Mouse (Mus musculus) thymus, postnatal 25 days (tissue): ENCODE results near the gene Wnt2.

Experiments used
- DNase-seq: peaks from one replicate; pipeline ENCODE4 v3.0.0; 2022

Wnt2 gene

DNA sequence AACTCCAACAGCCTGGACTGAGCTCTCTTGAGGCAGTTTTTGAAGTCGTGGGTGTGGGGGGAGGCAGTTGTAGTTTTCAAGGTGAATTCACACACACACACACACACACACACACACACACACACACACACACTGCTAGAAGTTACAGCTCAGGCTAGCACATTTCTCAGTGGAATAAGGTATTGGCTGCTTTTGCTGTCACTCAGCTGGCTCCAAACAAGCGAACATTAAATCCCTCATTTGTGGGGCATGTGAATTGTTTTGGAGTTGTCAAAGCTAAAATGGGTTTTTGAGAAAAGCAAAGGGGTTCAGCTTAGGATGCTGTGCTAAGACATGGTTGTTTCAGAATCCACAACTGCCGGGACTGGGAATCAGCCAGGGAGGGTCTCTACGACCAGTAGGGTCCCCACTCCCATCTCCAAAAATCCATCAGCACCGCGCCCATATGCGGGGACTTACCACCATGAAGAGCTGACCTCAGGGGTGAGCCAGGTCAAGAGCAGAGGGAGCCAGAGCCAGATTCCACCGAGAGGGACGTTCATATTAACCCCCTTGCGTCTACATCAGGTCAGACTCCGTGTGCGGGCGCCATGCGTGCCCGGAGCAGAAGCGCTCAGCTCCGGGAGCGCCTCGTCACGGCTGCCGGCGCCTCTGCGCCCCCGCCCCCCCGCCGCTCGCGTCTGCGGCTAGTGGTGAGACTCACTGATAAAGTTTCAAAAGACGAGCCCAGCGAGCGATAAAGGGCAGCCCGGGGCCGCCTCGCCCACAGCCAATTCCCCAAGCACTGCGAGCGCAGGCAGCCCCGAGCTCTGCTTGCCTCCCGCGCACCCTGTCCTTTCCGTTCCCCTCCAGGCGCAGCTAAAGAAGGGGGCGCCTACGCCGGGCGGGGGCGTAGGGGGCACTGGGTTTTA is at the start of gene Wnt2:
Wnt2 (minus strand) TSS at position 840 of the 911 bp plus-strand sequence.
- DNase-seq, result no peak

DNA sequence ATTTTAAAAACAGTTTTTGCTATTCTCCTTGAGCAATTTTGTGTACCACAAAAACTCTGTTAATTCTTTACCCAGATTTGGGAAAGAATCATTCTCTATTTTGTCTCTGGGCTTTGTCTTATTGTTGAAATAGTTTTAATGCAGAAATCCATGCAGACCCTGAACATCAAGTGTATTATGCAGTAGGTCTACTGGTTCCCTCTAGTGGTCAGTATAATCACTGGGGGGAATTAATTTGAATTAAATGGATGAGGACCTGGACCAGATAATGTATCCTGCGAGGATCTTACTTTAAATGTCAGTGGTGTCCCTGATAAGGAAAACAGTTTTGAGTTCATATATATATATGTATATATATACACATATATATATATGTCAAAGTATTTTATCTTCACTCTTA is 48.2 kb upstream of the Wnt2 start:
- DNase-seq, result no peak

DNA sequence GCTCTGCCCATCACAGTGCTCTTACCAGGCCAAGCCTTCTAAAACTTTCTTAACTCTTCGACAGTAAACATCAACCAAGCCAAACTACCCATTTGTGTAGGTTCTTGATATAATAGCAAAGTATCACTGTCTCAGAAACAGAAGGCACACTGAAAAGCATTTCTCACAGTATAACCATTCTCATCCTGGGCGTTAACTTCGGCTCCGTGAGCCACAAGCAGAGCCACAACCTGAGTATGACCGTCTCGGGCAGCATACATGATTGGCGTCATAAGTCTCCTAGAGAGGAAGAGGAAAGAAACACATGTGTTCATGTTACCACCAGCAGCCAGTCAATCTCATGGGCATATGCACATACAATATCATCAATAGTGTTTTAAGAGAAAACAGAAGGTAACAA is 46.6 kb upstream of the Wnt2 start:
- no peak for DNase-seq

DNA sequence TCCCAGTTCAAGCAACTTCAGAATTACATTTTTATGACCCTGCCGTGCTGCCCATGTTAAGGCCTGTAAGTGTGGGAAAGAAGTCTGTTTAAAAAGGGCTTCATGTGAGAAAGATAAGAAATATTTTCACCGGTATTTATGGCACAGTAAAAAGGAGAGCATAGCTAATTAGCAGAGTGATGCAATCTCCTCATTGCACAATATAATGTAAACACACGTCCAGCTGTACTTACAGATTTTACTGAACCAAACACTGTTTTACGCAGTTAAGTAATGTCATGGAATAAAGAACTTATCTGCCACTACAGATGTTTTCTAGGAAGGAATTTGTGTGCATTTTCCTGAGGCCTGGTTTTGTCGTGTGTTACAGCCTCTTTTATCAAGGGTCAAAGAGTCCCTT is 46.2 kb upstream of the Wnt2 start:
- DNase-seq, result no peak

DNA sequence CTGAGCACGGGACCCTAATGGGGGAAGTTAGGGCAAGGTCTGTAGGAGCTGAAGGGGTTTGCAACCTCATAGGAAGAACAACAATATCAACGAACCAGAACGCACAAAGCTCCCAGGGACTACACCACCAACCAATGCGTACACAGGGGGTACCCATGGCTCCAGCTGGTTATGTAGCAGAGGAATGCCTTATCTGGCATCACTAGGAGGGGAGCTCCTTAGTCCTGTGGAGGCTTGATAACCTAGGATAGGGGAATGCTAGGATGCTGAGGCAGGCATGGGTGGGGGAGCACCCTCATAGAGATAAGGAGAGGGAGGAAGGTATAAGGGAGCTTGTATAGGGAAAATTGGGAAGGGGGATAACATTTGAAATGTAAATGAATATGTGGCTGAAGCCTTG is 27.5 kb upstream of the Wnt2 start:
- no peak for DNase-seq

DNA sequence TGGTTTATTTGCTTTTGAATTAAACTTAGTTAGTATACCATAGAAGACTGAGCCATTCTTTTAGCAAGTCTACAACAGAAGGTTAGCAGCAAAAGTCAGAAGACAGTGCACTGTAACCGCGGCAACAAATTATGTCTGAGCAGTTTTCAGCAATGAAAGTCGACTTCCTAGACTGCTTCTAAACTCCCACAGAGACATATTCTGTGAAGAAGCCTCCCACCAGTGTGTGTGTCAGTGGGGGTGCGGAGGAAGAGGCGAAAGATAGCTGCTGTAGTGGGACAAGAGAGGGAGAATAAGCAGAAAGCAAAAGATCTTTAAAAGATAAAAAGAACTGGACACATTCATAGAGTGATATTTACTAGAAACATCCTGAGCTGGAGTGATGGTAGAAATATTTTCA is 21.3 kb upstream of the Wnt2 start:
- DNase-seq, result no peak

DNA sequence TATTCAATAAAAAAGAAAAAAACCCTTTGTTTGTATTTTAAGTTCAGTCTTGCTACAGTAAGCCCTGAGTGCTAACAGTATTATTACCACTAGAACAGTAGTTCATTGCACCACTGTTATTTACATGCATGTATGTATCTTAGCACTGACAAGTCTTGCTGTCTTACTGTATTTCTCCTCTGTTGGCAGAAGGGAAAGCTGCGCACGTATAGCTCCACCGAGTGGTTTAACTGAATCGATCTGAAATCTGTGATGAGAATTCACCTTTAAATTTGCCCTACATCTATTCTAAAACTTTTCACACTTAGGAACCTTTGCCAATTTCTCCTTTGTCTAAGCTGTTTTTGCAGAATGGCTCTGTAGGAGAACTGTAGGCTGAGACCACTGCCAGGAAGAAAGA is 13.9 kb upstream of the Wnt2 start:
- DNase-seq, result no peak

DNA sequence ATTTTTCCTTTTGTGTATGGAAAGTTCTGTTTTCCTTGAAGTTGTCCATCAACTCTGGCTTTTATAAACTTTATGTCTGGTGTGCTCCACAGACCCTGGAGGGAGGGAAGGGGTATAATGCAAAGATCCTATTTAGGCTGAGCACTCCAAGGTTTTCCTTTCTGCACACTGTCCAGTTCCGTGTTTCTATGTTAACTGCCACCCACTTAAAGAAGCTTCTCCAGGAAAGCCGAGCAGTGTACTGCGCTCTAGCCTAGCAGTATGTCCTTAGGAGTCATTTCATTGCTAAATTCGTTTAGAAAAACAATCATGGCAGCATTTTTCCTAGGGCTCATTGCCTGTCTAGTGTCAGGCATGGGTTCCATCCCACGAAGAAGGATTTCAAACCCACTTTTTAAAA is 12.8 kb upstream of the Wnt2 start:
- DNase-seq, result no peak

DNA sequence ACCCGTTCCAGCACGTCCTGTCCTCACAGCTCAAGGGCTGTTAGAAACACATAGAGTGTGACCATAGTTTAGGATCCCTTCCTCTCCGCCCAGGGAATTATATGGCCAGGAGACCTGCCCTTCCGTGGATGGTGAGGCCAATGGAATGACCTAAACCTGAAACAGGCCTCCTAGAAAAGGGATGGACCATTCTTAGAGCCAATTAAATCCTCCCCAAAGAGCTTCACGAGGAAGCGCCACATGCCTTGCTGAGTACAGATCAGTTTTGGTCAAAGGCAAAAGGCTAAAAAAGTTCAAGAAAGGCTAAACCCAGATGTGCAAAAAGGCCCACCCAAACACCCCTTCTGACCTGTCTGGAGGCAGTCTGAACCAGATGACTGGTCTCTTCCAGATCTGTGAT is 1.9 kb upstream of the Wnt2 start:
- no peak for DNase-seq

DNA sequence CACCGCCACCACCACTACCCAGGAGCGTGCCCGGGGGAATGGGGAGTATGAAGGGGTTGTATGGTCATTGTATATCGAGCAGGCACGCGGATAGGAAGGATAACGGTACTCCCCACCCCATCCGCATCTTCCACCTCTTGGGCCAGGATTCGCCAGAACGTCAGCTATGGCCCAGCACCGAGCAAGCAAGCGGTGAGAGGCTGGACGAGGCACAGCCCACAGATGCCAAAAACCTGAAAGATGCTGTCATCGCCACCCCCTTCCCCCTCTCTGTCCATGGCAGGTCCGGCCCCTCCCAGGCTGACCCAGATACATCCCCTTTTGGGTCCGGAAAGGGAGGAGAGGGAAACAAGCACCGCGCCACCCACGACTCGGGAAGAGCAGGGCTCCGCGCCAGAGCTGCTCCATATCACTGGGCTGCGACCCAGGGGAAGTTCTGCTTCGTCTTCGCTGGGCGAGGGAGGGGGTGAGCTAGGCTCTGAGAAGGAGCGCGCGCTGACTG is 1.2 kb upstream of the Wnt2 start:
- no peak for DNase-seq

DNA sequence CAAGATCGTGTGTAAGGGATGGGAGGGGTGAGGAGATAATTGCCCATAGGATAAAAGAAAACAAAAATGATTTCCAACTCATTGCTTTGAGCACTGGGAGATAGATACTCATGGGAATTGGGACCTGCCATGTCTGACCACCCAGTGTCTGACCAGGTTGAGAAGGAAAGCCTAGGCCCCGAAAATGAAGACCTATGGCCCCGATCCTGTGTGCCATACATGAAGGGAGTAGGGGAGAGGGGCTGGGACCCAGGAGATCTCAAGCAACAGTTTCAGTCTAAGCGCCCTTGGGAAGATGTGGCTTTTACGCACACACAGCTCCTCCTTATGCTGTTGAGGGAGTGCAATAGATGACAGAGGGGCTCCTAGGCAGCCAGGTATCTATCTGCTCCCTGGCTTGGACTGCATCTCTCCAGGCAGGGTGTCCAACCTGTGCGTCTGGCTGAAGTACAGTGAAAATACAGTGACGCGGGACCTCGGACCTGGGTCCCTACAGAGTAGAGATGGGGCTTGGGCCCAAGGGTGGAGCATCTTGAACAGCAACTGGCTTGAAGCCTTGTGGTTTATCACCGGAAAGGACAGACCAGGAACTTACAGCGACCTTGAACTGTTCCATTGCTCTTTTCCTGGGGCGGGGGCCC is 603 bp upstream of the Wnt2 start:
- DNase-seq, result no peak

DNA sequence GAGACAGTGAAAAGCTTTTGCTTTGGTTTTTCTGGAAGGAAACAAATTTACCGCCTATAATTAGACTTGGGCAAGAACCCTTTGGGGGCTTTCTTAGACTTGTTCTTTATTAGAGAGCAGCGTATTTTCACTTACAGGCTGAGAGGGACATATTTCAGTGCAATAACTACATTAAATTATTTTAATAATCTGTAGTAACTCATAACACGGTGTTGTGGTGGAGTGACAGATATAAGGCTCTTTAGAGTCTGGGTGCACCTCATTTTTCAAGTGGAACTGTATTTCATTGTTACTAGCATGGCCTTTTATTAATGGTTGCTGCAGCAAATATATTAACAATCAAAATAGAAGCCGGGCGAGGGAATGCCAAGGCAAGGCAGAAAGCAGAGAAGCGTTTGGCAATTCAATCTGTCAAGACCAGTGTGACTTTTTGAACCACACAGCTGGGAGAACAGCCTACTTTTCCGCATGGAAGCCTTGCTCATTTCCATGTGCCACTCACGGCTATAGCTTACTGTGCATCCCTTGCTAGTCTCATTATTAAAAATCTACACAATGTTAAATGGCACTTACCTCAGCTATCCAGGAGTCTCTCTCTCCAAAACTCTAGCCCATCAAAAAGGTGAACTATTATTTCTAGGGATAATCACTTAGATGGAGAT is 6.1 kb downstream of the Wnt2 start:
- no peak for DNase-seq

DNA sequence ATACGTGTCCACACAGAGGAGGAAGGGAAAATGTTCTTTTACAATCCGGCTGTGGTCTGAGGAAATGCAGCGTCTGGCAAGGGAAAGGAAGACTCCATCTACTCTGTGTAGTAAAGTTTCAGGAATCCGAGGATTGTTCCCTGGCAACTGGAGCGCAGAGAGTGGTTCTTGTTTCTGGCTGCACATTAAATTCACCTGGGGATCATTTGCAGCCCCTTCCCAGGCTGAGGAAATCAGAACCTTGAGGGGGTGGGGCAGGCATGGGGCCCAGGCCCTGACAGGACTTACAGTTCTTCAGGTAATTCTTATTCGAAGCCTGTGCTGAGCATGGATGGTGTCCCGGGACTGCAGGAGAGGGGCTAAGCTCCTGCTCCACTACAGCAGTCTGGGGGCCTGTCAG is 17.0 kb downstream of the Wnt2 start:
- no peak for DNase-seq

DNA sequence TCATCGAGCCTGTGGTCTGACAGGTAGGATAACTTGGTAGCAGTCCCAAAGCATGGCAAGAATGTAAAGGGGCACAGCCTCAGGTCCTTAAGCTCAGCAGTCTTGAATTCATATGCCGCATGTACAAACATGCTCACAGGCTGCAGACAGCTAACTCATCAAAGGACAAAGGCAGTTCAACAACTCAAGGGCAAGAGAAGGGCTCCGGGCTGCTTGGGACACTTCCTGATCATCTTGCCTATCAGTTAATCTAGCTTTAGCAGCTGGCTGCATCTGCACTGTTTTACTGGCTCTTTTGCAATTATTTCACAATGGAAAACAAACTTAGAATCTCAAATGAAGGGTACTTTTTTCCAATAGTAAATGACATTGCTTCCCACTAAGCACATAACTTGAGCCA is 23.0 kb downstream of the Wnt2 start:
- DNase-seq, result no peak

DNA sequence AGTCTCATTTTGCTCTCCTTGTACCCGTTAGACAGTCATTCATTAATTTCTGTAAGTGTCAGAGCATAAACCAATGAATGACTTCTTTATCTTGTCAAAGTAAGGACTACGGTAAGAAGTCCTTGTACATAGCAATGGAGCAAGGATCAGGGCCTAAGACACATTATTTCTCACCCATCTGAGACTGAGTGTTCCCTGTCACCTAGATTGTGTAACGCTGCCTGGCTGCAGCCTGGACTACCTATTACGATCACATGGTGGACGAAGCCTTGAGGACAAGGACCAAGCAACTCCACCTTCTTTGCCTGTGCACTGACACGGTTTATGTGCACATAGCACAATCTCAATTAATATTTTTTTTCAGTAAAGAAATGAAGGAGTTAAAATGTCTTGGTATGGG is 28.3 kb downstream of the Wnt2 start:
- no peak for DNase-seq

DNA sequence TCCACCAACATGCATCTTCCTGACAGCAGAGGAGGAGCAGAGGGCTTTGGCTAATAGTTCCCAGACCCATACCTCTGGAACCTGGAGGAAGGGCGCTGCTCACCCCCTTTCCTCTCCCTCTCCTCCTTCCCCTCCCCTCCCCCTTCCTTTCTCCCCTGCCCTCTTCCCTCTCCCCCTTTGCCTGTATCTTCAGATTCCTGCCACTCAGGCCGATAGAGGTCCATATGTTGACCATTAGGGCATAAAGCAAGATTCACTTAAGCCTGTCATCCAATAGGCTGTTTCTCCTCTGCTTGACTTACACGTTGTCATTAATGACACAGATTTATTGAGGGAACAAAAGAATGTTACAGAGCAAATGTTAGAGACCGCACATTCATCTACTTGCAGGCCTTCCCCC is 31.9 kb downstream of the Wnt2 start:
- no peak for DNase-seq

DNA sequence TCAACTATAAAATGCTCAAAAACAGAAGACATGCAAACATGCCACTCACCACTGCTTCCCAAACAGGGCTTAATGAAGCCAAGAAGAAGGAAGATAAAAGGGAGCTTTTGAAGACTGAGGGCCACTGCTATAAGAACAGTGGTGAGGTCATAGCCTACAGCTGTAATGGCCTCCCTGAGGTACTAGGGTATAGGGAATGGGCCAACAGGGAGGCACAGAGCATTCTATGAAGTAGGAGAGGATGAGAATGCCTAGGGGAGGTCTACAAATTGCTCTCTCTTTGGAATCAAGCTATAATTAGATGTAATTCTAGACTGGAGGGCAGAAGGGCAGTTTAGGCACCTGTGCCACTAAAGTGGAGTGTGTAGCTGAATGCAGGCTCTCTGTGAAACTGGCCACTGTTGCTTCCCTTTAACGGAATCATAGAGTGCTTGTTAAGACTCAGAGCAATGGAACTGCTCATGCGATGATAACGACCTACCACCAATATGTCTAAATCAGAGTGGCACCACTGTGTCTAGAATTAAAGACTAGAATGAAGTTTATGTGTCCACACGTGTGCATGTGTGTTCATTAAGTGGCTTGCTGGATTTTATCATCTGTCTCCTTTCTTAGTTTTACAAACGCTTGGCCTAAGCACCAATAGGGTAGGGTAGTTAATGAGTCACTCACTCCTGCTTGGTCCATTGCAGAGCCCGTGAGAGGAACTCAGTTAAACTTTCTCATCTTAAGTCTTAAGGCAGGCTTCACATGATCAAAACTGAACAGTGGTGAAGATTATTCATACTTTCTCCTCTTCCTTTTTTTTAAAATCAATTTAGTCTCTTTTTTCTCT is 35.2 kb downstream of the Wnt2 start:
- no peak for DNase-seq

DNA sequence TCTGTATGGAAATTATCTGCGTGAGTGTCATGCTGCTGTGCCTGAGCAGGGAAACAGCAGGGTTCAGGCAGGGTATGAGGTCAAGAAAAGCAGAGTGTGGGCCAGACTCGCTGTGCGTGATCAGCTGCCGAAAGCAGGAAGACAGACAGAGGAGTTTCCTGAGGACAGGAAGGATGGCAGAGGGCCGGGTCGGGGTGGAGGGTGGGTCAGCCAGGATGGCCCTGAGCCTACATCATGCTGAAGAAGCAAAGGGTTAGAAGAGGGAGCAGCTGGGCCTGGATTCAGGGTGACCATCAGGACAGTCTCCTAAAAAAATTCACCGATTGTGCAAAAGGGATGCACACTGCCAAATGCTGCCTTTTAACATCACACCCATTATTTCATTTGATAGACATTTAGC is 38.8 kb downstream of the Wnt2 start:
- DNase-seq, result no peak

DNA sequence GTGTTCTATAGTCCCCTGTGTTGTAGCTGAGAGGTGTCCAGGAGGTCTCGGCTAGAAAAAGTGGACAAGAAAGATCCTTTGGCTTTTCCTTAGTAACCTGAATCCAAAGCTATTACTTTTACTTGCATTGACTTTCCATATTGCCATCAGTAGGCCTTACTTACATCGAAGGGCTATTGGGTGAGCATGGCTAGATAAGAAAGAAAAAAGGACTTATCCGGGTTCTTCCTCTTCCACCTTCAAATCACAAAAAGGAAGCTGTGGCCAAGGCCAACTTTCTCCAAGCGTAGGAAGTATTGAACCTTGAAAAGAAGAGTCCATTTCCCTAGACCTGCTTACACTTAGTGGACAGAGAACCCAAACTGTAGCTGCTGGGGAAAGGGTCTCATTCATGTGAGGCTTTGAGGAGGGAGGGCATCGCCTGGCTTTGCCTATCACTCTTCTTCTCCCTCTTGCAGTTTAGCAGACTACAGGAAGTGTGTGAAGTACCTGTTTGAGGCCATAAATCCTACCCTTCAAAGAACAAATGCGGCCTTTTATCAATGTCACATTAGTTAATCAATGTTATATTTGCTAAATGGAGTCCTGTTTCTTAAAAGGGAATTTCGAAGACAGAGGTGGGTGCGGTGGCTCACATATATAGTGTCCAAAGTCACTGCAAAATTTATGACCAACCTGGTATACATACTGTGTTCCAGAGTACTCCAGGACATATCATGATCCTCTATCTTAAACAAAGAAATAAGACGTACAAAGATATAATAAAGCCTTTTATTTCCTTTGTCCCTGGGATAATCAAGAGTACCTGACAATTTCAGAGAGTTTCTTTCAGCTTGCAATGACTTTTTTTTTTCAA is 40.0 kb downstream of the Wnt2 start:
- DNase-seq, result no peak

DNA sequence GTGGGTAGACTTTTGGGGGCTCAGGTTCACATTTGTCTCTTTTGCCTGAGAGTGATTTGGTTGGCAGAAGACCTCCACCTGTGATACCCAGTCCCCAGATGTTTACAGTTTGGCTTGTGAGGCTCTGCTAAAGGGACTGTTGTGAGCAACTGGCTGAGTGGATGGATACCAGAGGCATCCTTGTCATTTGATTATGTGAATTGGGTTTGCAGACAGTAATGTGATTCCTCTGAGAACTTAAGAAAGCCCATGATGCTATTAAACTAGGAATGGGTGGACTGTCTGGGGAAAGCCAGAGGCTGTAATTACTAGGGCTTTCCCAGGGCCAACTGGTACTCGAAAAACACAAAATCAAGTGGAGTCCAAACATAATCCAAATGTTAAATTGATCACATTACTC is 51.0 kb downstream of the Wnt2 start:
- no peak for DNase-seq

DNA sequence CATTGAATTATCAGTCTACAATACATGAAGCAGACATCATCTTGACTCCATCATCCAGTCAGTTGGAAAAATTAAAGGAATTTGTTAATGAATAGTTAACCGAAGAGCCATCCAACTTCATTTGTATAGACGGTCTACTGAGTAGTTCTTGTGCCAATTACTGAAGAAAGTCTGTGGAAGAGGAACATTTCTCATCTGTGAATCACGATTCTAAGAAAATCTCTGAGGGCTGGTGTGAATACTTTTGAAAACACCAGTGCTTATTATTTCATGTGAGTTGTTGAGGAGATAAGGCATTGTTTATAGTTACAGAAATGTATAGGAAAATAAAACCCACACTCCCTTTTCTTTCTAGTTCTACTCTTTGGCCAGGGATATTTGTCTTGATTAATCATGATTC is 51.5 kb downstream of the Wnt2 start:
- DNase-seq, result no peak

DNA sequence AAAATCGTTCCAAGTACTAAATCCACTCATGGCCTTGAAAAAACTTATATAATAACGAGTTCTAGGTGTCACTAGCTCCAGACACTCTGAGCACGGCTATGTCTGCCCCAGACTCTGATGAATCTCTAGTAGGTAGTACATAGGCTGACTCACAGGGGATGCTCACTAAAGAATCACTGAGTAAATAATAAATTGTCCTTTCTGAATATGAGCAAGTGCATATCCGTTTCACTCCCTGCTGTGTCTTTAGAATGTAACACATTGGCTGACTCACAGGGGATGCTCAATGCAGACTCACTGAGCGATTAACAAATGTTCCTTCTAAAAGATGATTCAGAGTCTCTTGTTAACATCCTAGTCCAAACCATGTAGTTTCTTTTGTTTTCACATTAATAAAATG is 52.1 kb downstream of the Wnt2 start:
- DNase-seq, result no peak
